Mouse (Mus musculus): ENCODE data around the gene Sptb. TPM values are rescaled to one million over a fixed set of nuclear protein-coding genes. Genes with fewer than 3 reads are reported as not detected.
A peak's percentile ranks its signal among the peaks of the same experiment; 100 is the strongest.

Gene Sptb
- polyA plus RNA-seq, 1 experiment, result 0.27 TPM

DNA sequence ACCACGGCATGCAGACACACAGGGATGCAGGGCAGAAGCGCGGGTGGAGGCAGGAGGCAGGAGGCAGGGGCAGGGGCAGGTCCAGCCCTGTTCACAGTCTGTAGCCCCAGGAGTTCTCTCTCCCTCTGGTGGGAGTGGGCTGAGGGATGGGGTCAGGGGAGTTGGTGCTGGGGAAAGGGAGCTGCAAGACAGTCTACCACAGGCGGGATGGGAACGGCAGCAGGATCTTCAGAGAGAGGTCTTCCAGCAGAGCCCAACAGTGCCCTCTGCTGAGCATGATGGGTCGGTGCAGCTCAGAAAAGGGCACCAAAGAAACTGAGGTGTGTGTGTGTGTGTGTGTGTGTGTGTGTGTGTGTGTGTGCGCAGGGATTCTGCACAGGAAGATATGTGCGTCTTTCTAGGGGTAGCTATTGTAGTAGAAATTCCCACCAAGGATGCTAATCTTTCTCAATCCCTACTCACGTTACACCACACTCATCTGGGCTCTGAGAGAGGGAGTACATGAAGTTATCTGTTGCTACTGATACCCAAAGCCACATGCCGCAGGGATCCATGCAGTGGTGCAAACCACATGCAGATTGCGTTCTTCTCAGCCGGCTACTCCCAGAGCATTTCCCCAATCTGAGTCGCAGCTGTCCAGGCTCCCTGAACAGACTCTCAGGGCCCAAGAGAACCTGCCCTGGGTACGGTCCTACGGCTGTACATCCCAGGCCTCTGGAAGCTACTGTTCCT lies 113.9 kb downstream of the Sptb start:
- no peak overlapping the region for H3K27ac ChIP-seq (ENCODE audit: insufficient read depth, low read depth, low read length)
- no peak for TF ChIP-seq POLR2A (IDR thresholded peaks at IDR 0.05; ENCODE audit: borderline replicate concordance, low read depth, low read length)
- TF ChIP-seq CTCF (IDR thresholded peaks at IDR 0.05; ENCODE audit: low read depth, low read length), result peak; percentile 46
- H3K4me1 ChIP-seq (ENCODE audit: control insufficient read depth, insufficient read depth, low read length), result peaks cover 26% of the 10 kb centered on the region
- H3K4me3 ChIP-seq (ENCODE audit: insufficient read depth, low read length), result no peak overlapping the region

DNA sequence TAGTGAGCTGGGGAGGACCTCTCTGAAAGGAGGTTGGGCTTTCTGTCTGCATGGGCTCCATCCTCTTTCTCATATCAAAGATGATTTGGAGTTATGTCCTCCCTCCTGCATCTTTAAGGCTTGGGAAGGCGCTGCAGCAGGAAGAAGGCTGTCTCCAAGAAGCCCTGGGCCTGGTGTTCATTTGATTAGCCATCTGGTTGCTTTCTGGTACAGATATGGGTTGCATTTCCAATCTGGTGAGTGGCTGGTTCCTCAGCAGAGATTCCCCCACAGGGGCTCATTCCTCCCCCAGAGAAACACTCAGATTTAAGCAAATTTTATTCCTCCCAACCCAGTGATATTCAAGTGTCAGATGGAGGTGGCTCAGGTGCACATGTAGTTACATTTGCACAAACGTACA lies 114.5 kb downstream of the Sptb start:
- Histone ChIP-seq H3K4me1 (ENCODE audit: control insufficient read depth, insufficient read depth, low read length) (peaks cover 21% of the 10 kb centered on the region), H3K4me3 (ENCODE audit: insufficient read depth, low read length) (no peak overlapping the region), H3K27ac (ENCODE audit: insufficient read depth, low read depth, low read length) (no peak overlapping the region)
- TF ChIP-seq POLR2A (IDR thresholded peaks at IDR 0.05; ENCODE audit: borderline replicate concordance, low read depth, low read length), result no peak
- TF ChIP-seq CTCF (IDR thresholded peaks at IDR 0.05; ENCODE audit: low read depth, low read length), result no peak

DNA sequence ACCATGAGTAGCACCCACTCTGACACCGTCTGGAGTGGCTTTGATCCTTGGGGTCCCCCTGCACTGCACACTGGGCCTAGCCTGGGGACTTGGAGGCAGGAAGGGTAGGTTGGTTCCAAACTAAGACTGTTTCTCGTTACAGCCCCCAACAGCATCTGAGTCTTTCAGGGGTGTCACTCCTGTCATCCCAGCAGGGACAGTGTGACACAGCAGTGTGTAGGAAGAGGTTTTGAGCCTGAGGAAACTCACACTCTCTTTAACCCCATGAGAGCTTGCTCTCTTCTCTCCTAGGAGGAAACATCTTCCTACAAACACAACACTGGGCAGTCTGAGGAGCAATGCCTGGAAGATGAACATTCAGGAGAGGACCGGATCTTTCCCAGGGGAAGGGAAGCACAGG lies 115.8 kb downstream of the Sptb start:
- Histone ChIP-seq H3K27ac (ENCODE audit: insufficient read depth, low read depth, low read length) (no peak overlapping the region), H3K4me3 (ENCODE audit: insufficient read depth, low read length) (no peak overlapping the region), H3K4me1 (ENCODE audit: control insufficient read depth, insufficient read depth, low read length) (peaks cover 17% of the 10 kb centered on the region)
- TF ChIP-seq POLR2A (IDR thresholded peaks at IDR 0.05; ENCODE audit: borderline replicate concordance, low read depth, low read length), result no peak
- no peak for TF ChIP-seq CTCF (IDR thresholded peaks at IDR 0.05; ENCODE audit: low read depth, low read length)

DNA sequence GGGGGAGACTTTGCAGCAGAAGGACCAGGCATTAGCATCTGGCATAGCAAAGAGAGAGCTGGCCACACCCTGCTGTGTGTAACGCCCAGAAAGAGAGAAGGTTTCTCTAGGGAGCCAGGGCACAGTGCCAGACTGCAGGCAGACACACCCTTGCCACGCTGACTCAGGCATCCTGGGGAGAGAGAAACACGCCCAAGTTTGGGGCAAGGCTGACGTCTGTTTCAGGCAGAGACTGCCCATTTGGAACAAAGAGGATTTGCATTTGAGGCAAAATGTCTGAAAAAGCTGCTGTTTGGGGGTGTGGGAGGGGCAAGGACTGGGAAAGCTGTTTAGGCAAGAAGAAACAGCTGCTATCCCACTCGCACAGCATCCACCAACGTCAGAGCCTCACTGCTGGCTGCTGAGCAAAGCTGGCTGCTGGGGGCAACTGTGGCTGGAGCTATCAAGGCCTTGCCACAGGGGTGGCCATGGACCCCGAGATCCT lies 116.5 kb downstream of the Sptb start:
- no peak overlapping the region for H3K27ac ChIP-seq (ENCODE audit: insufficient read depth, low read depth, low read length)

GRCm38 (mm10) chr12:76593254-76593653 lies 117.1 kb downstream of the Sptb start:
- Histone ChIP-seq H3K27ac (ENCODE audit: insufficient read depth, low read depth, low read length) (no peak overlapping the region), H3K4me3 (ENCODE audit: insufficient read depth, low read length) (no peak overlapping the region), H3K4me1 (ENCODE audit: control insufficient read depth, insufficient read depth, low read length) (peaks cover 17% of the 10 kb centered on the region)
- TF ChIP-seq POLR2A (IDR thresholded peaks at IDR 0.05; ENCODE audit: borderline replicate concordance, low read depth, low read length) (no peak), CTCF (IDR thresholded peaks at IDR 0.05; ENCODE audit: low read depth, low read length) (no peak)

More for the DNA sequence above, 116.5 kb downstream of the Sptb start:
- Histone ChIP-seq H3K4me3 (ENCODE audit: insufficient read depth, low read length) (no peak overlapping the region), H3K4me1 (ENCODE audit: control insufficient read depth, insufficient read depth, low read length) (peaks cover 17% of the 10 kb centered on the region)
- TF ChIP-seq POLR2A (IDR thresholded peaks at IDR 0.05; ENCODE audit: borderline replicate concordance, low read depth, low read length), result no peak
- no peak for TF ChIP-seq CTCF (IDR thresholded peaks at IDR 0.05; ENCODE audit: low read depth, low read length)

DNA sequence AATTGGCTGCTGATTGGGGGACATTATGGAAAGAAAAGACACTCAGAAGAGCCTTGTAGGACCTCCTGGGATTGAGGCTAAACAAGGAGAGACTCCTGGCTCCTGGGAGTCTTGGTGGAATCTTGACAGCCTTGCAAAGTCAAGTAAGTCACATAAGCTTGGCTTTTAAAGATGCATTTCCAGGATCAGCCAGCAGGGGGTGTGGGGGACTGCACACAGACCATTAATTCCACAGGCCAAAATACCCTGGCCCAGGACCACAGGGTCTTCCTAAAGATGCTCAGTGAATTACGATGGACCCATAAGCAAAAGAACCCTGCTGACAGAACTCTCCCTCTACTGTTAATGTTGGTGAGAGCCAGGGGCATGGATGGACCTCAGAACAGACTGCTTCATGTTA lies 118.1 kb downstream of the Sptb start:
- H3K4me3 ChIP-seq (ENCODE audit: insufficient read depth, low read length), result no peak overlapping the region
- TF ChIP-seq CTCF (IDR thresholded peaks at IDR 0.05; ENCODE audit: low read depth, low read length) (peak; percentile 74), POLR2A (IDR thresholded peaks at IDR 0.05; ENCODE audit: borderline replicate concordance, low read depth, low read length) (no peak)
- no peak overlapping the region for H3K27ac ChIP-seq (ENCODE audit: insufficient read depth, low read depth, low read length)
- H3K4me1 ChIP-seq (ENCODE audit: control insufficient read depth, insufficient read depth, low read length), result peaks cover 17% of the 10 kb centered on the region

- TF ChIP-seq CTCF (IDR thresholded peaks at IDR 0.05; ENCODE audit: low read depth, low read length) (no peak), POLR2A (IDR thresholded peaks at IDR 0.05; ENCODE audit: borderline replicate concordance, low read depth, low read length) (no peak)
- Histone ChIP-seq H3K27ac (ENCODE audit: insufficient read depth, low read depth, low read length) (no peak overlapping the region), H3K4me1 (ENCODE audit: control insufficient read depth, insufficient read depth, low read length) (peaks cover 18% of the 10 kb centered on the region), H3K4me3 (ENCODE audit: insufficient read depth, low read length) (no peak overlapping the region)
These were observed 119.3 kb downstream of the Sptb start for GRCm38 (mm10) chr12:76591037-76591436.

DNA sequence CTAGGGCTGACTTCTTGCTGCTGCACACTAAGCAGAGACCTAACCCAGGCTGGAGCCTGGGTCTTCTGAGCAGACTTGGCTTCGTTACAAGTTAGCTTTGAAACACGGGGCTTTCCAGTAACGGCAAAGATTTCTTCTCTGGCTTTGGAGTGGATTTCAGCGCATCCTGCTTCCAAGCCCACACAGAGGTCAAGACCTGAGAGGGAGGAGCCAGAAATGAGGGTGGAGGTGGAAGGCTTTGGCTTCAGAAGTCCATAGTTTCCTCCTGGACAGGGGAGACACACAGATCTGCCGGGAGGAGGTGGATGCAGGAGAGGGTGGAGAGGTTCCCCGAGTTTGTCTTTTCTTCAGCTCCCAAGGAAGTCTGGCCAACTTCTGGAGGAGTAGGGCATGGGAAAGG lies 120.8 kb downstream of the Sptb start:
- H3K4me3 ChIP-seq (ENCODE audit: insufficient read depth, low read length), result no peak overlapping the region
- H3K4me1 ChIP-seq (ENCODE audit: control insufficient read depth, insufficient read depth, low read length), result peaks cover 16% of the 10 kb centered on the region
- TF ChIP-seq CTCF (IDR thresholded peaks at IDR 0.05; ENCODE audit: low read depth, low read length), result no peak
- TF ChIP-seq POLR2A (IDR thresholded peaks at IDR 0.05; ENCODE audit: borderline replicate concordance, low read depth, low read length), result no peak
- H3K27ac ChIP-seq (ENCODE audit: insufficient read depth, low read depth, low read length), result no peak overlapping the region

DNA sequence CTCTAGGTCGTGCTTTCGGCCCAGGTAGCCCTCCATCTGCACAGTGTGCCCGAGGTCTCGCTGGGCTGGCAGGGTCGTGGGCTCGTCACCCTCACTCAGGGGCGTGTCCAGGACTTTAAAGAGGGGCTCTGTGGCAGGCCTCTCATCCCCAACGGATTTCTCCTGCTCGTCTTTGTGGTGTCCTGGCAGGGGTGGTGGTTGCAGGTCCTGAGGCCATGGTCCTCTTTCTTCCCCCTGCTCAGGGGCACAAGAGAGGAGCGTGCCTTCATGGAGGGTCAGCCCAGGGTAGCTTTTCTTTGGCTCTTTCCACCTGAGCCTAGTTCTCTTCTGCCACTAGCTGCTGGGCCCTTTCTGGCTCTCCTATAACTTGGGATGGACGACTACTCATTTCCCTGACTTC lies 123.0 kb downstream of the Sptb start:
- no peak overlapping the region for H3K27ac ChIP-seq (ENCODE audit: insufficient read depth, low read depth, low read length)
- TF ChIP-seq POLR2A (IDR thresholded peaks at IDR 0.05; ENCODE audit: borderline replicate concordance, low read depth, low read length) (no peak), CTCF (IDR thresholded peaks at IDR 0.05; ENCODE audit: low read depth, low read length) (no peak)
- peaks cover 18% of the 10 kb centered on the region for H3K4me1 ChIP-seq (ENCODE audit: control insufficient read depth, insufficient read depth, low read length)
- no peak overlapping the region for H3K4me3 ChIP-seq (ENCODE audit: insufficient read depth, low read length)

- TF ChIP-seq CTCF (IDR thresholded peaks at IDR 0.05; ENCODE audit: low read depth, low read length), result no peak
- no peak for TF ChIP-seq POLR2A (IDR thresholded peaks at IDR 0.05; ENCODE audit: borderline replicate concordance, low read depth, low read length)
- H3K4me3 ChIP-seq (ENCODE audit: insufficient read depth, low read length), result no peak overlapping the region
- peaks cover 26% of the 10 kb centered on the region for H3K4me1 ChIP-seq (ENCODE audit: control insufficient read depth, insufficient read depth, low read length)
- no peak overlapping the region for H3K27ac ChIP-seq (ENCODE audit: insufficient read depth, low read depth, low read length)
These were observed 125.3 kb downstream of the Sptb start for GRCm38 (mm10) chr12:76585028-76585427.
